Mouse (Mus musculus): ENCODE data around the gene Thumpd1. TPM values are rescaled to one million over a fixed set of nuclear protein-coding genes. Genes with fewer than 3 reads are reported as not detected.

The Thumpd1 gene
- polyA plus RNA-seq (2012; rRNA removed) = 15.8 and 17.3 TPM in 2 replicates

GRCm38 (mm10) chr7:119720253-119720946, at the start of gene Thumpd1:
Thumpd1 (minus strand) TSS chr7:119720798.

DNA sequence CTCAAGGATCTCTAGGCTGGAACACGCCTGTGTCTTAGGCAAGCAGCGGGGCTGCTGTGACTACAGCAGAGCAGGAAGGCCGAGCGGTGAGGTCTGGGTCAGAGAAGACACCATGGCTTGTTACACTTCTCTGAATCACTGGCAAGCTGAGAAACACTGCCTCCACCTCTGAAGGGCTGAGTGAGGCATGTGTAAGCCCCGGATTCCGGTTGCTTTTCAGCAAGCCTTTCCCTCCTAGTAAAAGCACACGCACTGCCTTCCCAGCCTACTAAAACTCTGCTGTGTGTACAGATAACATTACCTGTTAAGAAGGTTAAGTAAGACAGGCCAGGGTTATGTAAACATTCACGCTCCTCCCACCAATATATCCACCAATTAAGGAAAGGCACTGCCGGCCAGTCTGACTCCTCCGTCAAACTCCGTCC, 39.9 kb upstream of the Thumpd1 start, which contains the start of gene Acsm3:
Gene Acsm3, plus strand, starts transcription at position 397 of the 425 bp plus-strand sequence.

DNA sequence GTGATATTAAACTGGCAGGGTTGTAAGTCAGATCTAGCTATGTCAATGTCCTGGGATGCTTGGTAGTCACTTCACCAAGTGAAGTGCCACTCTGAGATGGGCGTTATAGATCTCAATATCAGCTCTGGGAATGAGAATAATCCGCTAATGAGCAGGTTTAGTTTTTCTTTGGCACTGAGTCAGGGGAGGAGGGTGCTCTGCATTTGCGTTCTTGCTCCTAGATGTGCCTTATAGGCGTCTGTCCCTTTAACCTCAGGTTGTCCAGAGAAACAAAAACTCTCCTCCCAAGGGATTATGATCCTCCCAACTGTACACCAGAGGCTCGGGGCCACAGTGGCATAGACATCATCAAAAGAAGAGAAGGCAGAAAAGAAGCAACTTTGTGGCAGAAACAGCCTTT, 30.9 kb downstream of the Thumpd1 start, which contains the start of gene Acsm4:
Gene Acsm4, plus strand, starts transcription at position 301 of the 400 bp plus-strand sequence.

Other genes with a start within 250 kb of the Thumpd1 start
- not detected in 2 replicates for gene Umod, start 241.5 kb downstream of the Thumpd1 start, polyA plus RNA-seq (2012; rRNA removed)
- 0.03 and 0.05 TPM in 2 replicates for gene Acsm5, start 201.3 kb downstream of the Thumpd1 start, polyA plus RNA-seq (2012; rRNA removed)
- gene Pdilt, start 197.3 kb downstream of the Thumpd1 start, polyA plus RNA-seq (2012; rRNA removed) = 0.05 TPM in 1 of 2 replicates, not detected in the other
- gene Acsm2, start 166.5 kb downstream of the Thumpd1 start, polyA plus RNA-seq (2012; rRNA removed) = not detected in 2 replicates
- gene Acsm1, start 113.8 kb downstream of the Thumpd1 start, polyA plus RNA-seq (2012; rRNA removed) = 1.2 and 1.4 TPM in 2 replicates
- not detected in 2 replicates for gene Acsm4, start 30.8 kb downstream of the Thumpd1 start, polyA plus RNA-seq (2012; rRNA removed)
- 2.1 TPM in 2 replicates for gene Acsm3, start 40.1 kb upstream of the Thumpd1 start, polyA plus RNA-seq (2012; rRNA removed)
- 12.4 and 13.2 TPM in 2 replicates for gene Rexo5, start 73.2 kb upstream of the Thumpd1 start, polyA plus RNA-seq (2012; rRNA removed)
- 4.2 and 4.9 TPM in 2 replicates for gene Eri2, start 73.3 kb upstream of the Thumpd1 start, polyA plus RNA-seq (2012; rRNA removed)
- gene Lyrm1, start 175.1 kb upstream of the Thumpd1 start, polyA plus RNA-seq (2012; rRNA removed) = 1.5 and 1.7 TPM in 2 replicates
- gene Dcun1d3, start 175.5 kb upstream of the Thumpd1 start, polyA plus RNA-seq (2012; rRNA removed) = 0.83 and 0.99 TPM in 2 replicates